Mouse (Mus musculus) monocyte, adult 2 months (primary cell): ENCODE data around the gene Olfr1366.
A peak's percentile ranks its signal among the peaks of the same experiment; 100 is the strongest.
"Not testable (repeated sequence)": the region's sequence is repeated elsewhere in the genome, so short reads cannot be mapped to it uniquely, and the experiment has no call there.

ENCODE experiments used
- DNase-seq, 2 experiments: peaks; one replicate each; pipeline ENCODE4 v3.0.0; 2022; ENCODE audit warnings: low spot score in 2 of 2, low read depth in 1 of 2

Gene Olfr1366

DNA sequence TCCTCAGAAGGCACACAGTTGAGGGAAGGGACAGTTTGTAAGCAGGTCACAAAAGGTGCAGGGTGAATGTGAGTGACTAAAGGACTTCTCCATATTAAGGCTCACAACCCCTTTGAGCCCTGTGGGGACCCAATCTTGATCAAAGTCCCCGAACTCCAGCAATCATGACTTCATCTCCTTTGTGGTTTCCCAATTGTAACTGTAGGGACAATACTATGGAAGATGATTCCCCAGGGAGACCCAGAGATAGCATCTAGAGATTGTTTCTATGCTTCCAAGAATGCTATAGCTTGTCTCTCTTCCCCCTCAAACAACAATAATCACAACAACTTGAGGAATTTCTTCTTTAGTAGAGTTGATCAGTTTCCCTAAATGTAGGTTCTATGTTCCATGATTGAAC lies at the start of gene Olfr1366:
Olfr1366 (minus strand) TSS at position 101 of the 400 bp plus-strand sequence.
- DNase-seq, result no peak

DNA sequence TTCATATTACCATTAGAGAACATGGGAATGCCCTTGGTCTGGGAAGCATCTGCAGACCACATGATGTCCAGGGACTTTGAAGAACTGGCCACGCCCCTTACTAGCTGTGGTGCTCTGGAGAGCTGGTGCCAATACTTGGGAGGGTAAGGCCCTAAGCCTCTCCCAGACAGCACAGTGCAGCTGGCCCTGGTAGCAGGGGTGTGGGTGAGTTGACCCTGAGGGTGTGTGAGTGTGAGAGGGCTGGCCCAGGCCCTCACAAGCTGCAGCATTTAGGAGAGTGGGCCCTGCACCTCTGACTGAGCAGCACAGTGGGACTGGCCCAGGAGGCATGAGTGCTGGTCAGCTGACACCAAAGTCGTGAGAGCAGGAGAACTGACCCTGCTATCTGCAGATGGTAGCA lies 49.0 kb upstream of the Olfr1366 start:
- no peak for DNase-seq

DNA sequence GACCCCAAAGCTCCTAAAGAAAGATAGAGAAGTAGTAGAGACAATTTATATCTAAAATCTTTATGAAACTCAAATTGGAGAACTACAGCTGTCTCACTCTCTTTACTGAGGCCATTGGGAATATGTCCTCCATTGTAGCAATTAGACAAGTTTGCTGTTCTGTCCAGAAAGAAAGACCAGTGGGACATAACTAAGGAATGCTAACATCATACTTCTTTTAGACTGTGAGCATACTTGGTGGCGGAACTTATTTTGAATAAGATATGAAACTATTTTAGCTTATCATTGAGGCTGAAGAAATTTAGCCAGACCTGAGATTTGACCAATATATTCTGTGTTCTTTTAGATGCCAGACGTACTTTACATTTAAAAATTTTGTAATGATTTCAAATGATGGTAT lies 39.1 kb upstream of the Olfr1366 start, which contains the start of gene Olfr1364:
Olfr1364 (minus strand) TSS at position 101 of the 400 bp plus-strand sequence.
- DNase-seq, result no peak

DNA sequence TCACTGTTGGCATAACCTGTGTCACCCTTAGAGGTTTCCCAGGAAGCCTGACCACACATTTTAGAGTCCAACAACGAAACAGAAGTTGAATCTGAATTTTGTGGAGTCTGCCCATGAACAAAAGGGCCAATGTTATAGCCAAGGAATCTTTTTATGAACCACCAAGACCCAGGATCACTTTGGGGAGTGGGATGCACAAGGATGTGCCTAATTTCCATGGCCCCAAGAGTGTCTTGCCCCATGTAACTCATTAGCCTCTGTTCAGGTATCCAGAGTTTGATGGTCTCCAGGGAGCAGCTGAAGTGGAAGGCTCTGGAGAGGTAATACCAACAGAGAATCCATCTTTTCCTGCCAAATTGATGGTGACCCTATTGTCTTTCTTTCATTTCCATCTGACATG lies 17.2 kb upstream of the Olfr1366 start, which contains the start of gene Olfr1535:
Olfr1535 (minus strand) TSS at position 101 of the 400 bp plus-strand sequence.
- no peak for DNase-seq

DNA sequence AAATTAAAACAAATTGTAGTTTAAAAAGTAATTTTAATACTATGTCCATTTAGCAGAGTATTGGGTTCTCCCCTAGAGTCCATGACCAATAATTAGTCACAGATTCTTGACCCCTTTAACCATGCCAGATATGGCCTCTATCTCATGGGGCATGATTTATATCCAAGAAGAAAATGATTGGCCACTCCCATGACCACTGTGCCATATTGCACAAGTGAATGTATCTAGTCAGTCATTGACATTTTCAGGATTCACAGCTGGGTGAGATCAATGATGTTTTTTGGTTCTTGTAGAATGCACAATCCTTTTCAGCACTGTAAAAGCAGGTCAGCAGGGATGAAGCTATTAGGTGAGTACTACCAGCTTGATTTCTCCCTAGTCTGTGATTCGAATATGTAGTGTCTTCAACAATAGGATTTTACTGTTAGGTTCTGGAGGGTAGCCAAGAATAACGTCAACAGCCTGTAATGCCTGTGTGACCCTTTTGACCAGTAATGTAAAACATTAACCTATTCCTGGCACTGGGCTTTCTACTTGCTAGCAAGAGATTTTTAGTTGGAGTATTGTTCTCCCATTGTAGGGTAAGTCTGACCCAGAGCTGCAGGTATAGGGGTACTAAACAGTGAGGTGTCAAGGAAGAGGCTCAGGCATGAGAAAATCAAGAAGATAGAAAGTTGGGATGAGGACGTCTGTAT lies 8.0 kb upstream of the Olfr1366 start:
- no peak for DNase-seq

DNA sequence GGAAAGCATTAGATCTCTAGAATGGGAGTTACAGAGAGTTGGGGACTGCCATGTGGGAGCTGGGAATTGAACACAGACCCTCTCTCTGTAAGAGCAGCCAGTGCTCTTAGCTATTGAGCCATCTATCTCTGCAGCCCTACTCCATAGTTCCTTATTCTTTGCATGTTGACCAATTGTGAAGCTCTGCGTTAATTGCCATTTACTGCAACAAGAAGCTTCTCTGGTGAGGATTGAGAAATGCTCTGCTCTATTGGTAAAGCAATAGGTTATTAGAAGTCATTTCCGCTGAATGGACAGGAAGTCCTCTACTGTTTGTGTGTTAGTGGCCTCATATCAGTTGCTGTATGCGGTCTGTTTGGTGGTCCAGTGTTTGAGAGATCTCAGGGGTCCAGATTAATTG lies 6.9 kb upstream of the Olfr1366 start:
- no peak for DNase-seq

DNA sequence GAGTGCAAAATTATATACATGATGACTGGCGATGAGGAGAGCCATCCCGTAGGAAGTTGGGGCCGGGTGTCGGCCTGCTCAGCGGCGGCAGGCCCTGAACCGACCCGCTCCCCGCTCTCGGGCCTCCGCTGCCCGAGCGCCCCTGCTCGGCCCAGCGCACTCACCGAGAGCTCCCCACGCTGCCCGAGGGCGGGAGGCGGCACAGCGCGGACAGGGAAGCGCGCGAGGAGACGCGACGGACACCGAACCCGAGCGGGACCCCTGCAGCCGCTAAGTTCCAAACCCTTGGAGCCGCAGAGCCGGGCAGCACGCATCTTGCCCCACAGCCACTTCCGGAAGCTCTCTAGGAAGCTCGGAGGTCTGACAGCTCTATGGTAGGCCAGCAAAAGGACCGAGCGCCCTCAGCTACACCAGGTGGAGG lies 11.8 kb downstream of the Olfr1366 start, which contains the start of gene Zkscan8:
Zkscan8 (minus strand) TSS at position 340 of the 421 bp plus-strand sequence.
- peak; percentile 61 to 77 for DNase-seq

DNA sequence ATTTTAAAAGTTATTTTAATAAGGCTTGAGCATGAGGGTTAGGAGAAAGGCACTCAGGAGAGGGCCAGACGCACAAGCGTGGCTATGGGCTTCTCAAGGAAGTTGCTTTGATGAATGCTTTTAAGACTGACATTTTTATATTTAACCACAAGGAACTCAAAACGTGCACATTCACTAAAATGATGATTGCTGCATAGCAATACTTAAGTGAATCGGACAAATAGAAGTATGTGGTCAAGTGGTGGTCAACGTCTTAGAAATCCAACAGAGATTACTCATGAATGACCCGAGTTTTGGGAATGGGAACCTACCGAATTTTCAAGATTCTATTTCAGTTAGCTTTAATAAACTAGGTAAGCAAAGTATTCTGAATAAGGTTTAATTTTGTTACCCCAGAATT lies 12.5 kb downstream of the Olfr1366 start:
- DNase-seq, result no peak

DNA sequence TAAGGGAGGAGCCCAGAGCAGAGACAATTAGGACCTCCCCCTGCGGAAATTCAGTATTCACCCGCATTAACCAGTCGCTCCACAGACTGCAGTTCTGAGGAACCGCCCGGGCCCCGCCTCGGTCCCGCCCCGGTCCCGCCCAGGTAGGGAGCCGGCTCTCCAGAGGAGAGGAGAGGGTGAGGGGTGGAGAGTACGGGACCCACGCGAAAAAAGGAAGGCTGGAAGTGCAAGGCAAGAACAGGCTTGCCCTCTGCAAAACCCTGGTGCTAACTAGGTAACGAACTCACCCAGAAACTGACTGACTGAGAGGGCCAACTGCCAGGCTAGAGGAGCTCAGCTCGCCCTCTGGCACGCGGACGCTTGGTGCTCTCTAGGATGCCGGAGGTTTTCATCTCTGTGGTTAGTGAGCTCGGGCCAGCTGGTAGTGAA lies 36.4 kb downstream of the Olfr1366 start:
- peak; percentile 37 to 44 for DNase-seq

DNA sequence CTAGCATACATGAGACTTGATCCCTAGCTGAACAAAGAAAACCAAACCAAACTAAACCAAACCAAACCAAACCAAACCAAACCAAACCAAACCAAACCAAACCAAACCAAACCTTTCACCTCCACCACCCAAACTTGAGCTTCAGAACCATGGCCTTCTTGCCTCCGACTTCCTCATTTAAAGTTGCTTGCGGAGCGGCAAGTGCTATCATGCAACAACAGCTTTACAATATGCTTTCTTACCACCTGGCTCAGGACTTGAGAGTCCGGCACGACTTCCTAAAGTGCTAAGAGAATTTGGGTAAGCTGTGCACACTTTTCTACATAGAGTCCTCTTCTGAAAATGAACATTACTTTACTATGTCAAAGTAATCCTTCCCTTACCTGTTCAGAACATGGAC lies 40.3 kb downstream of the Olfr1366 start:
- no peak for DNase-seq

DNA sequence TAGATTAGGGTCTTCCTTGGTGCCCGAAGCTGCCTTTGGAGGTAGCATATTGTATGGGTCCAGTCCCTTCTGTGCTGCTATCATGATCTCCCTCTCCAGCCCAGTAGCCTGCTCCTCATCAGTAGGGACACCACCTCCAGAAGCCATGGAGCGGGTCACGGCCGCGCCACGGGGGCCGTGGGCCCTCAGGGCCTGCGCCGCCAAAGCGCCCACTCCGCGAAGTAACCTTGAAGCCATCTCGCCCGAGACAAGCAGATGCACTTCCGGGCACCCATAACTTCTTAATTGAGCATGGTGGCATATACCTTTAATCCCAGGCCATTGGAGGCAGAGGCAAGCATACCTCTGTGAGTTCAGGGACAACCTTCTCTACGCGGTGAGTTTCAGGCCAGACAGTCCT lies 41.4 kb downstream of the Olfr1366 start, which contains the start of gene Gm11273:
Gm11273 (minus strand) TSS at position 237 of the 400 bp plus-strand sequence.
- DNase-seq, result not testable (repeated sequence)

DNA sequence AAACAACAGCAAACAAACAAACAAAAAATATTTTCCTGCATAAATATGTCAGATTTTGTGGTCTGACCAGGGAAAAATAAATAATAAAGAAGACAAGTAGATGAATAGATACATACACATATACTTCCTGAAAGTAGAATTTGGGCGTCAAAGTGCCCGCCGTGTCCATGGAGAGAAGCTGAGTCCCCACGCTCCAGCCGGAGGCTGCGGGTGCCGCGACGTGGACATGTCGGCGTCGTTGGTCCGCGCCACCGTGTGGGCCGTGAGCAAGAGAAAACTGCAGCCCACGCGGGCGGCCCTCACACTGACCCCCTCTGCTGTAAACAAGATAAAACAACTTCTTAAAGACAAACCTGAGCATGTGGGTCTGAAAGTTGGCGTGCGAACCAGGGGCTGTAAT lies 47.5 kb downstream of the Olfr1366 start, which contains the start of gene AK157302:
AK157302 (plus strand) TSS at position 144 of the 400 bp plus-strand sequence.
- DNase-seq, result no peak

DNA sequence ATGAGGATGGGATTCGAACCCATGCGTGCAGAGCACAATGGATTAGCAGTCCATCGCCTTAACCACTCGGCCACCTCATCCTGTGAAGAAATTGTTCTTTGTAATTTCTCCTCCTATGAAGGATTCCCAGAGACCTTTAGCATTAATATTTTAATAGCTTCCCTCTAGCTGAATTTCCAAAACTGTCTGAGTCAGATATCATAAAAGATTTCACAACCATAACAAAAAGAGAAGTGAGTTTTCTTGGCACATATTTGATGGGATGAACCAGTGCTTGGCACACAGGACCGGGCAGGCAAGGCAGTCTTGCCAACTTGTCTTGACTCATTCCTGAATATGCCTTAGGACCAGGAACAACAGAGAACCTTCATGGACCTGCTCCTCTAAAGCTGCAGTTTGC lies 49.8 kb downstream of the Olfr1366 start:
- no peak for DNase-seq

DNA sequence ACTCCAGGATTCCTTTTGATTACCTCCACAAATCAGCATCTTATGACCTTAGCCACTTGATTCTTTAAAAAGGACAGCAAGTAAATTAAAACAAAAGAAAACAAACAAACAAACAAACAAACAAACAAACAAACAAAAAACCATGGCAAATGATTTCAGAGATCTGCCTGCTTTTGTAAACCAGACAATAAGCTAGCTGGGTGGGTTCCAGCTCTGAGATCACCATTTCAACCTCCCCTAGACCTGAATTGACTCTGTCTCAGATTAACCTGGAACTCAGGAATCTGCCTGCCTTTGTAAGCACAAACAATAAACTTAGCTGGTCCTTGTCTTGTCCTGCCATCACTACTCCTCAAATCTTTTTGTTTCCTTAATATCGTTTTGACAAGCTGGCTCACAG lies 55.7 kb downstream of the Olfr1366 start:
- DNase-seq, result no peak
